Mouse (Mus musculus) stomach, adult 2 months (tissue): ENCODE measurements around the gene Adad1. TPM values are rescaled to one million over a fixed set of nuclear protein-coding genes. Genes with fewer than 3 reads are reported as not detected.

Experiments
- polyA plus RNA-seq: library from polyadenylated mRNA; depleted of rRNA; stranded (reverse); fragments of >200 nt; gene quantifications from 2 replicates; pipeline ENCODE4 v1.2.3, GENCODE M21; 2012; rRNA removed

The Adad1 gene
- polyA plus RNA-seq: not detected in 2 replicates

GRCm38 (mm10) chr3:37063406-37063805 is at the start of gene Adad1:
TSS of gene Adad1 (plus strand) at chr3:37063527.

GRCm38 (mm10) chr3:37125655-37126054 is 62.3 kb downstream of the Adad1 start, which contains the start of gene Il2:
TSS of gene Il2 (minus strand) at chr3:37125959.

Other genes with a start within 250 kb of the Adad1 start
- 0.97 and 1.5 TPM in 2 replicates for gene 4932438A13Rik, start 200.4 kb upstream of the Adad1 start, polyA plus RNA-seq
- not detected in 2 replicates for gene Il2, start 62.4 kb downstream of the Adad1 start, polyA plus RNA-seq
- gene Il21, start 169.1 kb downstream of the Adad1 start, polyA plus RNA-seq: not detected in 2 replicates
- 0.03 and 0.23 TPM in 2 replicates for gene Bbs12, start 249.0 kb downstream of the Adad1 start, polyA plus RNA-seq
- 0.04 TPM in 1 of 2 replicates, not detected in the other for gene Cetn4, start 249.2 kb downstream of the Adad1 start, polyA plus RNA-seq